Comparison of ENCODE assay signal across 17 mouse cellular contexts in the genomic region with DNA sequence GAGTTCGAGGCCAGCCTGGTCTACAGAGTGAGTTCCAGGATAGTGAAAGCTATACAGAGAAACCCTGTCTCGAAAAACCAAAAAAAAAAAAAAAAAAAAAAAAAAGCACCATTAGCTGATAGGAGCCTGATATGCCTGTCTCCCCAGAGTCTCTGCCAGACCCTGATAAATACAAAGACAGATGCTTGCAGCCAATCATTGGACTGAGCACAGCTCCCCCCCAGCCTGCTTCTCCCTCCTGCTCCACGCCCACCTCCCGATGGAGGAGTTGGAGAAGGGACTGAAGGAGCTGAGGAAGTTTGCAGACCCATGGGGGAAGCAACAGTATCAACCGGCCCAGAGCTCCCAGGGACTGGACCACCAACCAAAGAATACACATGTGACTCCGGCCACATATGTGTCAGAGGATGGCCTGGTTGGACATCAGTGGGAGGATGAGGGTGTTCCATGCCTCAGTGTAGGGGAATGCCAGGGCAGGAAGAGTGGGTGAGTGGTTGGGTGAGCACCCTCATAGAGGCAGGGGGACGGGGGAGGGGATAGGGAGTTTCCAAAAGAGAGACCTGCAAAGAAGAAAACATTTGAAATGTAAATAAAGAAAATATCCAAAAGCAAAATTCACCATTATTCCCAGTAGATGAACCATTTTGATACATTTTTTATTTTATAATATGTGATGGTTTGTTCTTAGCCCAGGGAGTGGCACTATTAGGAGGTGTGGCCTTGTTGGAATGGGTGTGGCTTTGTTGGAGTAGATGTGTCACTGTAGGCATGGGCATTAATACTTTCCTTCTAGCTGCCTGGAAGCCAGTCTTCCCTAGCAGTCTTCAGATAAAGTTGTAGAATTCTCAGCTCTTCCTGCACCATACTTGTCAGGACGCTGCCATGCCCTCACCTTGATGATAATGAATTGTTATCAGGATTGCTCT.
DNase-seq lines count a peak whose midpoint lies in the region; ATAC-seq and TF ChIP-seq lines count a peak whose summit lies in the region.
"Had no signal": no experiment of that assay in that cellular context is flagged by ENCODE, and none has a peak within 500 bp of the region (broad histone marks: within the 10 kb centered on the region; RNA-seq: fewer than 3 reads in every experiment).

No protein-coding gene starts in this region.

- TF ChIP-seq CTCF in liver, embryonic 14.5 days (IDR thresholded peaks at IDR 0.05; ENCODE audit: low read depth) = no peak

- peak overlapping the region; percentile 33 for H3K4me2 ChIP-seq in liver, embryonic 14.5 days (ENCODE audit: low read depth)
- H3K4me2 ChIP-seq: embryonic facial prominence, embryonic 13.5 days; forebrain, embryonic 13.5 days; heart, embryonic 12.5 days; hindbrain, embryonic 15.5 days had no signal

- H3K36me3 ChIP-seq in liver, embryonic 14.5 days (replicated peaks; ENCODE audit: control insufficient read depth, insufficient read depth, low read depth) = no peaks in the 10 kb centered on the region
- H3K36me3 ChIP-seq: embryonic facial prominence, embryonic 13.5 days; heart, embryonic 12.5 days; hindbrain, embryonic 15.5 days had no signal

- H3K9ac ChIP-seq in liver, embryonic 14.5 days (replicated peaks) = no peak overlapping the region
- H3K9ac ChIP-seq: embryonic facial prominence, embryonic 13.5 days; forebrain, embryonic 13.5 days; forebrain, postnatal 0 days; heart, embryonic 12.5 days; hindbrain, embryonic 15.5 days had no signal

- ATAC-seq in liver, embryonic 14.5 days (ENCODE audit: insufficient read depth) = peak; percentile 89
- peak; percentile 73 for ATAC-seq in megakaryocyte-erythroid progenitor cell, adult 5-6 weeks (replicated peaks; ENCODE audit: low FRiP score, low TSS enrichment, poor library complexity, severe bottlenecking)
- ATAC-seq: forebrain, embryonic 13.5 days; forebrain, postnatal 0 days had no signal

- H3K27ac ChIP-seq in liver, embryonic 14.5 days = no peak overlapping the region
- H3K27ac ChIP-seq: embryonic facial prominence, embryonic 13.5 days; forebrain, embryonic 13.5 days; hindbrain, embryonic 15.5 days had no signal

- peak; percentile 11 for DNase-seq in c-Kit-positive CD71-positive TER-119-negative erythroid progenitor cells, embryonic 14.5 days (ENCODE audit: low read depth)
- peak; percentile 15 for DNase-seq in c-Kit-positive CD71-positive TER-119-positive erythroid progenitor cells, embryonic 14.5 days (ENCODE audit: low spot score)
- DNase-seq in liver, embryonic 14.5 days (ENCODE audit: low read depth in 3 of 3, low spot score in 3 of 3) = peak; percentile 5 to 12 (median 9)
- DNase-seq in heart, adult 11 months = no peak
- no peak for DNase-seq in heart, postnatal 36 days
- DNase-seq: adrenal gland, adult 8-10 months; adrenal gland, postnatal 36 days; cerebellum, adult 11-12 months; cerebellum, adult 9-10 months; cerebellum, postnatal 25 days; forebrain, postnatal 0 days; gastrocnemius, postnatal 14 days had no signal

- intact Hi-C loops in heart, postnatal 36 days (cut with DNase I) = no loop called here

- H3K4me1 ChIP-seq in liver, embryonic 14.5 days (replicated peaks; ENCODE audit: control insufficient read depth in 2 of 2, insufficient read depth in 2 of 2, low read length in 1 of 2) = peaks cover 7% of the 10 kb centered on the region in 2 experiments
- H3K4me1 ChIP-seq: forebrain, embryonic 13.5 days; hindbrain, embryonic 15.5 days had no signal

- WGBS in liver, embryonic 14.5 days (ENCODE audit: insufficient replicate concordance) = 49% methylated on average over 8 of the region's 8 CpGs

- no peak overlapping the region for H3K4me3 ChIP-seq in liver, embryonic 14.5 days (ENCODE audit: insufficient read depth in 1 of 2, low read depth in 2 of 2, low read length in 2 of 2)
- H3K4me3 ChIP-seq: embryonic facial prominence, embryonic 13.5 days; forebrain, embryonic 13.5 days; heart, embryonic 12.5 days; hindbrain, embryonic 15.5 days had no signal

- H3K9me3 ChIP-seq in liver, embryonic 14.5 days (ENCODE audit: control insufficient read depth, low read length) = no peaks in the 10 kb centered on the region
- H3K9me3 ChIP-seq: embryonic facial prominence, embryonic 13.5 days; forebrain, embryonic 13.5 days; heart, embryonic 12.5 days; hindbrain, embryonic 15.5 days had no signal

- no peak for TF ChIP-seq EP300 in liver, embryonic 14.5 days (IDR thresholded peaks at IDR 0.05; ENCODE audit: low read depth)

- H3K27me3 ChIP-seq in liver, embryonic 14.5 days (ENCODE audit: control insufficient read depth, insufficient read depth, low read length) = no peaks in the 10 kb centered on the region
- H3K27me3 ChIP-seq: embryonic facial prominence, embryonic 13.5 days; forebrain, embryonic 13.5 days; heart, embryonic 12.5 days; hindbrain, embryonic 15.5 days had no signal

Comparison
In these comparisons a context has a peak if more than half of its experiments do, and no peak if none do; other contexts are left out.
1. DNase-seq: peak in c-Kit-positive CD71-positive TER-119-negative erythroid progenitor cells, embryonic 14.5 days (single experiment), c-Kit-positive CD71-positive TER-119-positive erythroid progenitor cells, embryonic 14.5 days (single experiment) and liver, embryonic 14.5 days (3 of 3); none in heart, adult 11 months (single experiment) and heart, postnatal 36 days (0 of 2).